Mouse (Mus musculus) olfactory bulb, adult 2 months (tissue): ENCODE measurements around the gene Comt. TPM values are rescaled to one million over a fixed set of nuclear protein-coding genes. Genes with fewer than 3 reads are reported as not detected.

Source experiments
- H3K27ac ChIP-seq: fragments of 200-500 bp; 2 replicates; pipeline ENCODE4 v1.5.1; 2012; ENCODE audit warnings: low read depth, low read length; ENCODE audit not compliant: insufficient read depth
- H3K4me1 ChIP-seq: fragments of 200-500 bp; 2 replicates; pipeline ENCODE4 v1.6.1; 2012; ENCODE audit warnings: low read length; ENCODE audit not compliant: control insufficient read depth, insufficient read depth
- H3K4me3 ChIP-seq: fragments of 200-500 bp; 2 replicates; pipeline ENCODE4 v1.5.1; 2012; ENCODE audit warnings: mild to moderate bottlenecking, low read depth, low read length, moderate library complexity; ENCODE audit not compliant: insufficient read depth
- CTCF ChIP-seq: fragments of 200-500 bp; IDR thresholded peaks from 2 replicates; pipeline ENCODE4 v1.5.1; 2012; ENCODE audit warnings: low read depth, mild to moderate bottlenecking, low read length, moderate library complexity; ENCODE audit not compliant: insufficient read depth
- POLR2A ChIP-seq: fragments of 200-500 bp; IDR thresholded peaks from 2 replicates; pipeline ENCODE4 v1.6.1; 2012; ENCODE audit warnings: mild to moderate bottlenecking, low read depth, low read length, moderate library complexity; ENCODE audit not compliant: insufficient read depth
- WGBS: fragments of 180-500 bp; shearing (Covaris S2); methylation state at CpG from one replicate; pipeline ENCODE4 v1.1.7; 2018; 5-methylcytosine and 5-hydroxymethylcytosine counted together
- polyA plus RNA-seq: library from polyadenylated mRNA; stranded (reverse); fragments of >200 nt; gene quantifications from 2 replicates; pipeline ENCODE4 v1.2.4, GENCODE M21; 2012; ENCODE audit warnings: low replicate concordance; ENCODE audit not compliant: missing spikeins, insufficient read depth, insufficient read length

Comt gene
- polyA plus RNA-seq, 1 experiment, result not detected

- H3K4me3 ChIP-seq, result no peak overlapping the region
- 97% methylated on average over 3 of the region's 3 CpGs for WGBS
- H3K27ac ChIP-seq, result no peak overlapping the region
- peaks cover 48% of the 10 kb centered on the region for H3K4me1 ChIP-seq
- TF ChIP-seq POLR2A (no peak), CTCF (no peak)
These were observed 34.2 kb upstream of the Comt start for GRCm38 (mm10) chr16:18460826-18461225.

DNA sequence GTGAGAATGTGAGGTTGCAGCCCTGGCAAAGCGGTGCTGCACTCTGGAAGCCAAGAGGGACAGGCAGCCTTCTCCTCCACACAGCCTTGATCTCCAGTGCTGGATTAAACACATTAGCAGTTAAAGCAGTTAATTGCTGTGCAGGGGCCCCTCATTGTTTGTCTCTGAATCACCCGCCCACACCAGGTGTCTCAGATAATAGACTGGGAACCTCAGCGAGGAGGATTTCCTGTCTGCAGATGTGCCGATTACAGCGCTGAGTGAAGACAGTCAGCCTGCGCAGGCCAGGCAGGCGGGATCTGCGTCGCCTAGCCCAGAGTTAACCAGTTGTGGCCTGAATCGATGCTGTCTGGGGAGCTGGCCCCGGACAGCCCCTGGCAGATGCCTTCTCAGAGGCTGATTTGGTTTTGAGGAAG lies 33.3 kb upstream of the Comt start:
- H3K27ac ChIP-seq, result peak overlapping the region; percentile 79
- TF ChIP-seq POLR2A, result no peak
- TF ChIP-seq CTCF, result no peak

DNA sequence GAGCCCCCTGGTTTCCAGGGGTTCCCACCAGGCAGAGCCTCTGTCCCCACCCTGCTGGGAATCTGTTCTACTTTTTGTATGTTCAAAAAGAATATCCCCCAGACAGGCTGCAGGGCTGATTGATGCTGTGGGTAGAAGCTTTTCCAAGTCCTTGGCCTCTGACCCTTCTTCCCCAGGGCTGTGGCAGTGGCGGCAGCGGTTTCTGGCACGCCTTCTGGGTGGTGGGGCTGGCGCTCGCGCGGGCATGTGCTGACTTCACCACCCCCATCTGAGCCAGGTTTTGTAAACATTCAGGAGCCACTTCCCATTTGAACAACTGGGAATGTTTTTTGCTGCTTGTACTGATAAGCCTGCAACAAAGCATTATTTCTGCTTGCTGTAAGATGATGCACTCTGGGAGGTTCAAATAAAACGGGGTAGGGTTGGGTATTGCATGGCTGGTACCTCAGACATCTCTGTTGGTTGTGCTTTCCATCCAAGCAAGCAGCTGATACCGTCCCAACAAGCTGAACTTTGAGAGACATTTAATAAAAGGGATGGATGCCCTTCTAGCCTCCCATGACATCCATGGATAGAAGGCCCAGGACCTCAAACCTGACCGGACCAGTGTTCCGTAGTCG lies 32.8 kb upstream of the Comt start:
- H3K27ac ChIP-seq, result peak overlapping the region; percentile 79
- WGBS, result 12% methylated on average over 12 of the region's 12 CpGs
- TF ChIP-seq POLR2A (no peak), CTCF (no peak)
- no peak overlapping the region for H3K4me3 ChIP-seq
- H3K4me1 ChIP-seq, result peaks cover 50% of the 10 kb centered on the region

More for the DNA sequence above, 33.3 kb upstream of the Comt start:
- 12% methylated on average over 11 of the region's 11 CpGs for WGBS
- Histone ChIP-seq H3K4me1 (peaks cover 52% of the 10 kb centered on the region), H3K4me3 (no peak overlapping the region)

- TF ChIP-seq CTCF, result no peak
- TF ChIP-seq POLR2A, result no peak
- H3K4me3 ChIP-seq, result no peak overlapping the region
- H3K4me1 ChIP-seq, result peaks cover 53% of the 10 kb centered on the region
- H3K27ac ChIP-seq, result peak overlapping the region; percentile 79
These were observed 32.0 kb upstream of the Comt start for GRCm38 (mm10) chr16:18458661-18459060.

DNA sequence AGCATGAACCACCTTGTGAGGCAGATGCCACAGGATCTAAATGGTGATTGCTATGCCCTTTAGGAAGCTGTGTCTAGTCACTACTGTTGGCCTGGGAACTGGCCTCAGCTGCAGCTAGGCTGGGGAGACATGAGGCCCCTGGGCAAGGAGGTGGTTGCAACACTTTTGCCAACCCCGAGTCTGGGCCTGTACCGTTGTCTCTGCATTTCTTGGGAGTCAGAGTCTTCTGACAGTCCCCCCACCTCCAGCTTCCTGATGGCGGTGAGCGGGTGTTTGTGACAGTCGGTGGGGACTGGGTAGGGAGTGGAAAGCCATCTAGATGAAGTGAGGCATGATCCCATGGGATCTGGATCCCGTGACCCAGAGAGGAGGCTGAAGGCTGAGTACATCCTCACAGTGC lies 28.8 kb upstream of the Comt start:
- TF ChIP-seq POLR2A (no peak), CTCF (no peak)
- peaks cover 62% of the 10 kb centered on the region for H3K4me1 ChIP-seq
- 67% methylated on average over 6 of the region's 6 CpGs for WGBS

GRCm38 (mm10) chr16:18453846-18454245 lies 27.2 kb upstream of the Comt start:
- no peak overlapping the region for H3K27ac ChIP-seq
- TF ChIP-seq CTCF (no peak), POLR2A (no peak)
- WGBS, result 72% methylated on average over 5 of the region's 5 CpGs
- H3K4me1 ChIP-seq, result peaks cover 55% of the 10 kb centered on the region
- H3K4me3 ChIP-seq, result no peak overlapping the region

More for the DNA sequence above, 28.8 kb upstream of the Comt start:
- Histone ChIP-seq H3K27ac (no peak overlapping the region), H3K4me3 (no peak overlapping the region)

GRCm38 (mm10) chr16:18452361-18452862 lies 25.8 kb upstream of the Comt start:
- 54% methylated on average over 8 of the region's 8 CpGs for WGBS
- H3K4me3 ChIP-seq, result no peak overlapping the region
- no peak for TF ChIP-seq POLR2A
- TF ChIP-seq CTCF, result no peak
- peaks cover 52% of the 10 kb centered on the region for H3K4me1 ChIP-seq
- 0 out of 2 replicates have a peak overlapping the region, but pooled peaks have one; percentile 39 for H3K27ac ChIP-seq

DNA sequence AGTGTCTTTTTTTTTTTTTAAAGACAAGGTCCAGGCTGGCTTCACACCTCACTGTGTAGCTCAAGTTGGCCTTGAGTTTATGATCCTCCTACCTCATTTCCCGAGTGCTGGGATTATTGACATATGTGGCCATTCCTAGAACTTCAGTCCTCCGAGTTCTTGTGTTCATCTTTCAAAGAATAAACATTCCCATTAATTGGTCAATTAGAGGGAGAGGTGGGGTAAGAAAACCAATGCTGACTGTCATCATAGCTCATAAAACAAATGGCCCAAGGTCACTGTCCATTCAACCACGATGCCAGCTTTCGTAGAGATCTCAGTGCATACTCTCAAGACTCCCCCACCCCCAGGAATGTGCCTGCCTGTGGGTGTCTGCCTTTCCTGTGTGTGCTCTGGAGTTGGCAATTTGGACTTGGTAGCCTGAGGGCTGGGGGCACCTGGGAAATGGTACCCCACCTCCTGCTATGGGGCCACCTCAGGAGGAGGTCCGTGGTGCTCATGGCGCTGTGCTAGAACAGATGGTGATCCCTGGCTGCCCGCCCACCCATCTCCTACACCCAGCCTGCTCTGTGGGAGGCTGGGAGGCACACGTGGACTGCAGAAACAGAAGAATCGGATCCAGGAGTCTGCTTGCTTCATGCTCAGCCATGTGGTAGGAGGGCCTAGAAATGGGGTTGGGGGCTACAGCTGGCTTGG lies 25.0 kb upstream of the Comt start:
- no peak overlapping the region for H3K4me3 ChIP-seq
- 49% methylated on average over 9 of the region's 9 CpGs for WGBS
- H3K27ac ChIP-seq, result peak overlapping the region; percentile 39
- no peak for TF ChIP-seq CTCF
- no peak for TF ChIP-seq POLR2A
- peaks cover 53% of the 10 kb centered on the region for H3K4me1 ChIP-seq

GRCm38 (mm10) chr16:18449005-18449404 lies 22.4 kb upstream of the Comt start:
- Histone ChIP-seq H3K4me1 (peaks cover 41% of the 10 kb centered on the region), H3K4me3 (no peak overlapping the region), H3K27ac (no peak overlapping the region)
- 98% methylated on average over 4 of the region's 4 CpGs for WGBS
- no peak for TF ChIP-seq CTCF
- TF ChIP-seq POLR2A, result no peak
